Mouse (Mus musculus) cerebellum, postnatal 14 days (tissue): ENCODE results near the gene Samd14.
"Not testable (repeated sequence)": the region's sequence is repeated elsewhere in the genome, so short reads cannot be mapped to it uniquely, and the experiment has no call there.

Experiments used
- DNase-seq, 2 experiments: peaks; one replicate each; pipeline ENCODE4 v3.0.0; 2021; ENCODE audit warnings: mixed read lengths in 2 of 2

The Samd14 gene

GRCm38 (mm10) chr11:95009629-95010014, at the start of gene Samd14:
Gene Samd14, plus strand, starts transcription at chr11:95009879.
- DNase-seq: peak; percentile 93 to 96

GRCm38 (mm10) chr11:94962534-94963101, 47.1 kb upstream of the Samd14 start:
- no peak for DNase-seq

GRCm38 (mm10) chr11:94967419-94967818, 42.3 kb upstream of the Samd14 start, which contains the start of gene Hils1:
Gene Hils1, plus strand, starts transcription at chr11:94967593.
- DNase-seq: no peak

GRCm38 (mm10) chr11:94968187-94968586, 41.5 kb upstream of the Samd14 start:
- DNase-seq: peak in 1 of 2 experiments; percentile 31

- not testable (repeated sequence) for DNase-seq
Observed at GRCm38 (mm10) chr11:94969709-94970108, 40.0 kb upstream of the Samd14 start.

GRCm38 (mm10) chr11:94970210-94970943, 39.3 kb upstream of the Samd14 start:
- peak; percentile 89 to 91 for DNase-seq

GRCm38 (mm10) chr11:94971895-94972615, 37.6 kb upstream of the Samd14 start:
- peak; percentile 60 to 67 for DNase-seq

- peak in 1 of 2 experiments; percentile 19 for DNase-seq
Observed at GRCm38 (mm10) chr11:94972887-94973286, 36.8 kb upstream of the Samd14 start.

GRCm38 (mm10) chr11:94973313-94973712, 36.4 kb upstream of the Samd14 start:
- DNase-seq: peak in 1 of 2 experiments; percentile 36

- DNase-seq: peak in 1 of 2 experiments; percentile 35
Observed at GRCm38 (mm10) chr11:94974951-94975350, 34.7 kb upstream of the Samd14 start.

- peak in 1 of 2 experiments; percentile 17 for DNase-seq
Observed at GRCm38 (mm10) chr11:94976199-94976598, 33.5 kb upstream of the Samd14 start, which contains the start of gene Sgca. Gene Sgca, minus strand, starts transcription at chr11:94976327.

- peak; percentile 53 to 67 for DNase-seq
Observed at GRCm38 (mm10) chr11:94978178-94978915, 31.3 kb upstream of the Samd14 start.

GRCm38 (mm10) chr11:94978947-94979346, 30.7 kb upstream of the Samd14 start:
- peak; percentile 98 to 99 for DNase-seq

GRCm38 (mm10) chr11:94979462-94980179, 30.1 kb upstream of the Samd14 start:
- peak in 1 of 2 experiments; percentile 31 for DNase-seq

- no peak for DNase-seq
Observed at GRCm38 (mm10) chr11:94985140-94985539, 24.5 kb upstream of the Samd14 start.

- DNase-seq: peak in 1 of 2 experiments; percentile 33
Observed at GRCm38 (mm10) chr11:94985822-94986221, 23.9 kb upstream of the Samd14 start.

- DNase-seq: no peak
Observed at GRCm38 (mm10) chr11:94986435-94986834, 23.2 kb upstream of the Samd14 start.

GRCm38 (mm10) chr11:94987341-94987740, 22.3 kb upstream of the Samd14 start:
- peak; percentile 6 to 12 for DNase-seq

- DNase-seq: peak; percentile 28 to 39
Observed at GRCm38 (mm10) chr11:94987851-94988250, 21.8 kb upstream of the Samd14 start.

- peak; percentile 38 to 60 for DNase-seq
Observed at GRCm38 (mm10) chr11:94988780-94989561, 20.7 kb upstream of the Samd14 start.

- DNase-seq: peak; percentile 87 to 88
Observed at GRCm38 (mm10) chr11:94989562-94990017, 20.1 kb upstream of the Samd14 start.
